ENCODE assay signal across 7 mouse cellular contexts in genomic region chr2:28839501-28840221, GRCm38 (mm10). TPM values are rescaled to one million over a fixed set of nuclear protein-coding genes. Genes with fewer than 3 reads are reported as not detected.
DNase-seq lines count a peak whose midpoint lies in the region; ATAC-seq lines count a peak whose summit lies in the region.

No protein-coding gene starts in this region.

- peaks cover 41% of the 10 kb centered on the region for H3K4me1 ChIP-seq in heart, embryonic 16.5 days (ENCODE audit: control insufficient read depth, insufficient read depth, low read length)
- H3K4me1 ChIP-seq in limb, embryonic 13.5 days = peaks cover 43% of the 10 kb centered on the region
- peaks cover 47% of the 10 kb centered on the region for H3K4me1 ChIP-seq in midbrain, embryonic 16.5 days (ENCODE audit: control insufficient read depth, insufficient read depth, low read length)

- no peaks in the 10 kb centered on the region for H3K27me3 ChIP-seq in heart, embryonic 16.5 days (ENCODE audit: control insufficient read depth, insufficient read depth, low read length)
- no peaks in the 10 kb centered on the region for H3K27me3 ChIP-seq in limb, embryonic 13.5 days
- no peaks in the 10 kb centered on the region for H3K27me3 ChIP-seq in midbrain, embryonic 16.5 days (ENCODE audit: control insufficient read depth, insufficient read depth, low read depth, low read length)

- under 1% methylated on average over 53 of the region's 53 CpGs for WGBS in heart, embryonic 16.5 days
- WGBS in limb, embryonic 13.5 days = under 1% methylated on average over 53 of the region's 53 CpGs
- WGBS in midbrain, embryonic 16.5 days = under 1% methylated on average over 44 of the region's 53 CpGs

- ATAC-seq in heart, embryonic 16.5 days (replicated peaks; ENCODE audit: extremely low read depth, insufficient read depth, low FRiP score) = no peak; the same call in 1 of the 2 replicates
- ATAC-seq in limb, embryonic 13.5 days (ENCODE audit: low FRiP score, low read depth) = peak; percentile 54
- ATAC-seq in midbrain, embryonic 16.5 days = no peak; the same call in 1 of the 2 replicates

- peak; percentile 45 for DNase-seq in thymus, postnatal 4 days
- no peak for DNase-seq in thymus, postnatal 0 days (ENCODE audit: low spot score)
- DNase-seq in embryo, embryonic 10.5 days (ENCODE audit: low spot score) = peak; percentile 65
- no peak for DNase-seq in thymus, postnatal 25 days

- H3K36me3 ChIP-seq in heart, embryonic 16.5 days (ENCODE audit: control insufficient read depth, insufficient read depth) = peaks cover 5% of the 10 kb centered on the region
- peaks cover 9% of the 10 kb centered on the region for H3K36me3 ChIP-seq in limb, embryonic 13.5 days
- peaks cover 5% of the 10 kb centered on the region; the same call in 1 of the 2 replicates for H3K36me3 ChIP-seq in midbrain, embryonic 16.5 days (ENCODE audit: control insufficient read depth, insufficient read depth, low read length)

- peak overlapping the region; percentile 83 for H3K4me2 ChIP-seq in heart, embryonic 16.5 days (ENCODE audit: low read depth, low read length)
- peak overlapping the region; percentile 98 for H3K4me2 ChIP-seq in limb, embryonic 13.5 days (replicated peaks)
- H3K4me2 ChIP-seq in midbrain, embryonic 16.5 days (ENCODE audit: low read length) = peak overlapping the region; percentile 98

- H3K9ac ChIP-seq in heart, embryonic 16.5 days (ENCODE audit: low read length) = peak overlapping the region; percentile 93
- H3K9ac ChIP-seq in limb, embryonic 13.5 days = peak overlapping the region; percentile 95
- H3K9ac ChIP-seq in midbrain, embryonic 16.5 days (ENCODE audit: low read depth, low read length) = peak overlapping the region; percentile 89

- peak overlapping the region; percentile 90 for H3K27ac ChIP-seq in heart, embryonic 16.5 days (ENCODE audit: low read length)
- H3K27ac ChIP-seq in limb, embryonic 13.5 days = peak overlapping the region; percentile 80
- H3K27ac ChIP-seq in midbrain, embryonic 16.5 days (ENCODE audit: low read length) = peak overlapping the region; percentile 90

- H3K9me3 ChIP-seq in heart, embryonic 16.5 days (replicated peaks; ENCODE audit: control insufficient read depth, low read length) = no peaks in the 10 kb centered on the region
- no peaks in the 10 kb centered on the region for H3K9me3 ChIP-seq in limb, embryonic 13.5 days
- H3K9me3 ChIP-seq in midbrain, embryonic 16.5 days (replicated peaks; ENCODE audit: control insufficient read depth, low read length, poor library complexity, severe bottlenecking) = no peaks in the 10 kb centered on the region

- peak overlapping the region; percentile 84 for H3K4me3 ChIP-seq in heart, embryonic 16.5 days (ENCODE audit: low read length)
- peak overlapping the region; percentile 98 for H3K4me3 ChIP-seq in limb, embryonic 13.5 days
- H3K4me3 ChIP-seq in midbrain, embryonic 16.5 days (ENCODE audit: low read depth, low read length) = peak overlapping the region; percentile 99

RNA-seq across cellular contexts. Expression of gene Gtf3c4, which starts 0.5 kb away (rescaled TPM):
- polyA plus RNA-seq in thymus, postnatal 0 days (2015; fragmentation: Nextera tagmentation; extraction: Ambion mirVana) = 7.0 and 7.8 TPM in 2 replicates
- 6.1 and 8.2 TPM in 2 replicates for polyA plus RNA-seq in heart, embryonic 16.5 days (2015; fragmentation: Nextera tagmentation; extraction: Ambion mirVana)
- 16.5 and 17.4 TPM in 2 replicates for polyA plus RNA-seq in limb, embryonic 13.5 days (2015; fragmentation: Nextera tagmentation; extraction: Ambion mirVana)
- 18.7 and 23.2 TPM in 2 replicates for polyA plus RNA-seq in midbrain, embryonic 16.5 days (2015; fragmentation: Nextera tagmentation; extraction: Ambion mirVana)

RNA-seq across cellular contexts. Expression of gene Ddx31, which starts 0.5 kb away (rescaled TPM):
- polyA plus RNA-seq in thymus, postnatal 0 days (2015; fragmentation: Nextera tagmentation; extraction: Ambion mirVana) = 15.7 and 17.5 TPM in 2 replicates
- polyA plus RNA-seq in heart, embryonic 16.5 days (2015; fragmentation: Nextera tagmentation; extraction: Ambion mirVana) = 7.6 and 7.8 TPM in 2 replicates
- polyA plus RNA-seq in limb, embryonic 13.5 days (2015; fragmentation: Nextera tagmentation; extraction: Ambion mirVana) = 15.0 and 17.7 TPM in 2 replicates
- polyA plus RNA-seq in midbrain, embryonic 16.5 days (2015; fragmentation: Nextera tagmentation; extraction: Ambion mirVana) = 10.7 and 12.6 TPM in 2 replicates

Comparison
In these comparisons a context has a peak if more than half of its experiments do, and no peak if none do; other contexts are left out.
1. DNase-seq: peak in thymus, postnatal 4 days (single experiment) and embryo, embryonic 10.5 days (single experiment); none in thymus, postnatal 0 days (single experiment) and thymus, postnatal 25 days (single experiment).
2. Peak in every context shown above with its lines, with median percentiles within 50 percentile points of each other: H3K27ac ChIP-seq, H3K4me2 ChIP-seq, H3K4me3 ChIP-seq and H3K9ac ChIP-seq.